Mouse (Mus musculus) urinary bladder, postnatal 14 days (tissue): Measurements from ENCODE around the gene Mbtps1.

Source experiments
- DNase-seq: peaks from one replicate; pipeline ENCODE4 v3.0.0; 2021; ENCODE audit warnings: low spot score

Gene Mbtps1

GRCm38 (mm10) chr8:119502111-119502510 lies 56.4 kb downstream of the Mbtps1 start:
- DNase-seq, result no peak

- no peak for DNase-seq
These were observed 56.9 kb downstream of the Mbtps1 start, which contains the start of gene Slc38a8 for GRCm38 (mm10) chr8:119501598-119501997. Gene Slc38a8 (minus strand): TSS chr8:119501698.

- DNase-seq, result no peak
These were observed 58.7 kb downstream of the Mbtps1 start for GRCm38 (mm10) chr8:119499836-119500235.

GRCm38 (mm10) chr8:119496848-119497247 lies 61.7 kb downstream of the Mbtps1 start:
- DNase-seq, result peak; percentile 60

- DNase-seq, result no peak
These were observed 71.4 kb downstream of the Mbtps1 start for GRCm38 (mm10) chr8:119487093-119487492.

GRCm38 (mm10) chr8:119484145-119484896 lies 74.2 kb downstream of the Mbtps1 start:
- DNase-seq, result no peak

GRCm38 (mm10) chr8:119478684-119479083 lies 79.9 kb downstream of the Mbtps1 start:
- no peak for DNase-seq

GRCm38 (mm10) chr8:119468091-119468490 lies 90.4 kb downstream of the Mbtps1 start:
- no peak for DNase-seq

GRCm38 (mm10) chr8:119466794-119467193 lies 91.7 kb downstream of the Mbtps1 start:
- DNase-seq, result no peak

- DNase-seq, result no peak
These were observed 92.4 kb downstream of the Mbtps1 start for GRCm38 (mm10) chr8:119466105-119466504.

GRCm38 (mm10) chr8:119463709-119464108 lies 94.8 kb downstream of the Mbtps1 start:
- DNase-seq, result no peak

- DNase-seq, result no peak
These were observed 97.2 kb downstream of the Mbtps1 start for GRCm38 (mm10) chr8:119461356-119461755.

- DNase-seq, result no peak
These were observed 98.8 kb downstream of the Mbtps1 start for GRCm38 (mm10) chr8:119459724-119460123.
